Mouse (Mus musculus) spleen, postnatal 36 days (tissue): Measurements from ENCODE around the gene Tbk1.

Source experiments
- DNase-seq, 2 experiments: peaks; one replicate each; pipeline ENCODE4 v3.0.0; 2022; ENCODE audit warnings: low spot score in 2 of 2, mixed read lengths in 1 of 2

Gene Tbk1

GRCm38 (mm10) chr10:121587371-121587840 is 819 bp upstream of the Tbk1 start:
- DNase-seq: no peak

- no peak for DNase-seq
Observed at GRCm38 (mm10) chr10:121585791-121586642, 570 bp downstream of the Tbk1 start.

- DNase-seq: no peak
Observed at GRCm38 (mm10) chr10:121585056-121585790, 1.4 kb downstream of the Tbk1 start.

GRCm38 (mm10) chr10:121584033-121584432 is 2.6 kb downstream of the Tbk1 start:
- no peak for DNase-seq

- peak; percentile 51 to 54 for DNase-seq
Observed at GRCm38 (mm10) chr10:121583016-121583415, 3.6 kb downstream of the Tbk1 start.

GRCm38 (mm10) chr10:121582287-121582686 is 4.3 kb downstream of the Tbk1 start:
- DNase-seq: no peak

GRCm38 (mm10) chr10:121581405-121581804 is 5.2 kb downstream of the Tbk1 start:
- no peak for DNase-seq

DNA sequence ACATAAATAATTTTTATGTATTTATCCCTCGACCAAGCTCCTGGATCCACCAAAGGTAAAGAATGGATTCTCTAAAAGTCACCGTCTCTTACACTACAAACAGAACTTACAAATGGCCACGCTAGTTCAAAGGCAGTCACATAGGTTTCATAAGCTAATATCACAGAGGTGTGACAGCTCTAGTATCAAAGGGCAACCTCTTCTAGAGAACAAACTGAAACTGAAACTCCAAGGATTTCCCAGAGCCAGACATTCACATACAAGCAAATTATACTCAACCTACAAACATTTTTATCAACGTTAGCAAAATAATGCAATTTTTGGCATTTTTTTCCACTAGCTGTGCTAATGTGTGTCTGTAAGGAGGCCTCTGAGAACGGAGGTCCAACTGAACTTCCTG is 6.2 kb downstream of the Tbk1 start:
- no peak for DNase-seq

DNA sequence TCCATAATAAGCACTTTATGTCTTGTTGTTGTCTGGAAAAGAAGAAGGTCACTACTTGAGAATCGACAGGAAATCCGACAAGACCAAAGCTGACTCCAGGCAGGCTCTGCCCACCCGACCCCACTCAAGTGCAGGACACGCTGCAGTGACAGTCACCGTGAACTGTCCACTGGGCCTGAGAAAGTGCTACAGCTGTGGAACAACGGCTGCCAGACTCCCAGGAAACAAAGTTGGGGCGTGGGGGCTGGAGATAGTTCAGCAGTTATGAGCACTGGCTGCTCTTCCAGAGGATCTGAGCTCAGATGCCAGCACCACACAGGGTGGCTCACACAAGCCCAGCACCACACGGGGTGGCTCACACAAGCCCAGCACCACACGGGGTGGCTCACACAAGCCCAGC is 10.2 kb downstream of the Tbk1 start:
- no peak for DNase-seq

GRCm38 (mm10) chr10:121571511-121572147 is 15.0 kb downstream of the Tbk1 start:
- DNase-seq: no peak

GRCm38 (mm10) chr10:121571031-121571430 is 15.6 kb downstream of the Tbk1 start:
- DNase-seq: no peak

- no peak for DNase-seq
Observed at GRCm38 (mm10) chr10:121569796-121570195, 16.8 kb downstream of the Tbk1 start.

GRCm38 (mm10) chr10:121569001-121569589 is 17.5 kb downstream of the Tbk1 start:
- DNase-seq: peak; percentile 39 to 62

DNA sequence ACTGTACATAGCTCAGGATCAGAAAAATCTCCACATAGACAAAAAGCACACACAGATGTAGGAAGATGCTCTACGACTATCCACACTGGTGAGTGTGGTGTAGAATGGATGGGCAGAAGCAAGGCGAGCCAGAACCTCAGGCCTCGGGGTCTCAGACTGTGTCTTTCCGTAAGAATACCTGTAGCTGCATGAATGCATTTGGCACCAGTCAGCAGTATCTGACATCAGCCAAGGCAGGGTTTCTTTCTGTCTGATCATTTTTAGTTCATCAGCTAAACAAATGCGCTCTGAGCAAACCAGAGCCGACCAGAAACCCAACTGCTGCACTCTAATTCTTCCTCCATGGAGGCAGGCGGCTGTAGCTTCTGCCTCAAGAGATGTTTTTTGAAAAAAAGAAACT is 18.1 kb downstream of the Tbk1 start:
- no peak for DNase-seq

DNA sequence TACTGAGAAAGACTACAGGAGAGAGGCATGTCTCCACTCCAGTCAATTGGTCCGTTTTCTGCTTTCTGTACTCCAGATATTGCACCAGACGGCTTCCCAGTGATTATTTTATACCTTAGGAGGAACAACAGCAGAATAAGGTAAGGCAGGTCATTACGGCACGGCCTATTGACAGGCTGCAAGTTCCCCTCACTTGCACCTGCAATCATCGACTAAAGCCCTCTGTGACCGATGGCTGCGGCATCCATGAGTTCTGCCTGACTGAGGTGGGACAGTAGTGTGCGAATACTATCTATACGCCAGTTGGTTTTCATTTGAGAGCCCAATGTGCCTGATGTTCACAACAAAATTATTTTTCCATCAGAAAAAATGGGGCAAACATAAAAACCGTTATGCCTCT is 18.6 kb downstream of the Tbk1 start:
- DNase-seq: no peak

DNA sequence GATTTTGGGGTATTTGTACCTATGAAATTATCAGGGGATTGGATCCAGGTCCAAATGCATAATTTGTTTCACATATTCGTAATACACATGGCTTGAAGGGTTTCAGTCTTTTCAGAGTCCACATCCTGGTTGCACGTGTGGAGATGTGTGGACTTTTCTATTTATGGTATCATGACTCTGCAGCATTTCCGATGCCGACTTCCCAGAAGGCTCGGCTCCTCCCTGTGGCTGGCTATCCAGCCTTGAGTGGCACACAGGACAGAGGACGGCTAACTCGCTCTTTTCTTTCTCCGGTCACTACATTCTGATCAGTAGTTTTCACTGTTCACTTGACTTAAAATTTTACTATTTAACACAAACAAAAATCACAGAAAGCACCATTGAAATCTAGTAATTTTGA is 22.1 kb downstream of the Tbk1 start:
- no peak for DNase-seq

DNA sequence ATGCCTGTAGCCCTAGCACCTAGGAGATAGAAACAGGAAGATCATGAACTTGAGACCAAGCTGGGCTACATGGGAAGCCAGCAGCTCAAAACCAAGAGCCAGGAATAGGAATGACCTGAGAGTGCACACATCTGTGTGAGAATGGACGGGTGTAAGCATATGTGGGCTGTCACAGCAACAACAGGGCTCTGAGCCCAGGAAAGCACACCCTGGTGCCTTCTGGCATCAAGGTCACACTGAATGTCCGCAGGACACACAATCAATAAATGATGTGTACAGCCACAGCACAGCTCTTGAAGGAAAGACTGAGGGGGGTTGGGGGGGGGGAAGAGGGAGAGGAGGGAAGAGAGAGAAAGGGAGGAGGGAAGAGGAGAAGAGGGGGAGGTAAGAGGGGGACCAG is 28.4 kb downstream of the Tbk1 start:
- no peak for DNase-seq

DNA sequence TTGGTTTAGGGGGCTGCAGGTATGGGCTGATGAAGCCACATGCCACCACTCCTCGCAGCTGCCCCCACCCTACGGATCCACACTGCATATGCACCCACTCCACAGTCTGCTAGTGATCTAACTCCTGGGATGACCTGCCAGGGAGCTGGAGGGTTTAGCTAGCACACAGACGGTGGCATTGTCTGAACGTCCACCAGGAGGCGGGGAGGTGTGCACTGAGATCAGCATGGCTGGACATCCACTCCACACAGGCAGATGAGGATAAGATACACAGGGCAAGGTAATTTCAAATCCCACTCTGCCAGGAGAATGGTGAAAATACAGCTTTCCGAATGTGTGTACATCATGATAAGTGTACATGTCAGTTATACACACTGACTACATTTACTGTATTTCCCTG is 30.3 kb downstream of the Tbk1 start:
- no peak for DNase-seq

- no peak for DNase-seq
Observed at GRCm38 (mm10) chr10:121550334-121550733, 36.3 kb downstream of the Tbk1 start.

- no peak for DNase-seq
Observed at GRCm38 (mm10) chr10:121549670-121550069, 36.9 kb downstream of the Tbk1 start.

DNA sequence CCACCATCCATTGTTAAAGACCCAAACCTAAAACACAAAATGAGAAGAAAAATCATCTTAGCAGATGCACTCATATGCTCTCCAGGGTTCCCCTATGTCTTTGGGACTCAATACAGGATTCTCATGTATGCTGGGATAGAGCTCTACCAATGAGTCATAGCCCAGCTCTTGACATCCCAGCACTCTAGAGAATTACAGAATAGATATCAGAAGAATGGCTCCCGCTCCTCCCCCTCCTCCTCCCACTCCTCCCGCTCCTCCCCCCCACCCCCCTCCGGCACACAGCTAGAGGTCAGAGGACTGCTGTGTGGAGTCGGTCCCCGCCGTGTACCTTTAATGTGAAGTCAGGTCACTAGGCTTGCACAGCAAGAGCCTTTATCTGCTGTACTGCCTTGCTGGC is 39.4 kb downstream of the Tbk1 start:
- no peak for DNase-seq

DNA sequence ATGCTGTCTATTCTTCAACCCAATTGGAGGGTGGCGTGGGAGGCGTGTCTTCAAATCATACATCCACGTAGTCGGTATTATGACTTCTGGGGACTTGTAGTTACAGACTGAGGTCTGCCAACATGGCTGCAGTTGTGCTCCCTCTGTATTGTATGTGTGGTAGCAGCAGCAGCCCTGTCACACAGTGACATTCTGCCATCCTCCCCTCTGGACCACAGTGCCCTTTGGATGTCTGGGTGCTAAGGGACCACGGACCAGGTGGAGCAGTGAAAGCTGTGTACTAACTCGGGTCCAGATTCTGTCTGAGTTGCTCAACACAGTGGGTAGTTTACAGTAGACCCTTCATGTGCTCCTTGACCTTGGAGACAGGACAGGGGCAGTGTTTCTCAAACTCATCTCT is 43.0 kb downstream of the Tbk1 start:
- DNase-seq: no peak
